ENCODE assay signal across 16 mouse cellular contexts in the genomic region with DNA sequence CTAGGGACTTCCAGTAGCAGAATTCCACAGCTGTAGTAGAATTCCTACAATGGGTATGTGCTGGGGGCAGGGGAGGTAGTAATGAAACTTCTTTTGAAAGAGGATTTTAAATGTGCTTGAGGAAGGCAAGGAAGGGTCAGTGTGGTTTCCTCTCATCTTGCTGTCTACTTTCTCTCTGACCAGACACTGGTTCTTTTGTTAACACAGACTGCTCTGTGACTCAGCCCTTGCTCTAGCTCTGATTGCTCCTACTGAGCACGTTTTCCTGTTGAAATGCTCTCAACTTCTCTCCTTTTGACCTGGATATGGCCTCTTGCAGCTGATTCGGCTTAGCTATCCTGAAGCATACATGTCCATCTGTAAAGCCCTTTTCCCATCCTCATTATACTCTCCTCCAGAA.
"Had no signal": no experiment of that assay in that cellular context is flagged by ENCODE, and none has a peak within 500 bp of the region (broad histone marks: within the 10 kb centered on the region; RNA-seq: fewer than 3 reads in every experiment).

No protein-coding gene starts in this region.

- H3K4me3 ChIP-seq: limb, embryonic 15.5 days; liver, embryonic 13.5 days; lung, embryonic 15.5 days; midbrain, embryonic 12.5 days; neural tube, embryonic 15.5 days; stomach, embryonic 15.5 days had no signal

- ATAC-seq: liver, postnatal 0 days had no signal

- H3K9me3 ChIP-seq: limb, embryonic 15.5 days; liver, embryonic 13.5 days; lung, embryonic 15.5 days; midbrain, embryonic 12.5 days; neural tube, embryonic 15.5 days; stomach, embryonic 15.5 days had no signal

- H3K4me1 ChIP-seq: limb, embryonic 15.5 days; lung, embryonic 15.5 days; midbrain, embryonic 12.5 days; neural tube, embryonic 15.5 days; stomach, embryonic 15.5 days had no signal

- H3K27me3 ChIP-seq: liver, embryonic 13.5 days; neural tube, embryonic 15.5 days; stomach, embryonic 15.5 days had no signal

- DNase-seq: kidney, postnatal 36 days; layer of hippocampus, adult 9-11 months; layer of hippocampus, postnatal 36 days; liver, embryonic 13.5 days; liver, postnatal 0 days; lung, postnatal 14 days; right cerebral cortex, adult 18-20 months; thymus, adult 2 months; thymus, postnatal 4 days had no signal

- H3K36me3 ChIP-seq: limb, embryonic 15.5 days; liver, embryonic 13.5 days; lung, embryonic 15.5 days; midbrain, embryonic 12.5 days; neural tube, embryonic 15.5 days; stomach, embryonic 15.5 days had no signal

- H3K27ac ChIP-seq: kidney, postnatal 0 days; limb, embryonic 15.5 days; liver, embryonic 13.5 days; lung, embryonic 15.5 days; macrophage; midbrain, embryonic 12.5 days; neural tube, embryonic 15.5 days; stomach, embryonic 15.5 days had no signal

- H3K4me2 ChIP-seq: limb, embryonic 15.5 days; liver, embryonic 13.5 days; lung, embryonic 15.5 days; midbrain, embryonic 12.5 days; neural tube, embryonic 15.5 days; stomach, embryonic 15.5 days had no signal

- H3K9ac ChIP-seq: limb, embryonic 15.5 days; liver, embryonic 13.5 days; liver, postnatal 0 days; lung, embryonic 15.5 days; midbrain, embryonic 12.5 days; neural tube, embryonic 15.5 days; stomach, embryonic 15.5 days had no signal
